8 mouse cellular contexts compared by ENCODE assay signal in the genomic region with DNA sequence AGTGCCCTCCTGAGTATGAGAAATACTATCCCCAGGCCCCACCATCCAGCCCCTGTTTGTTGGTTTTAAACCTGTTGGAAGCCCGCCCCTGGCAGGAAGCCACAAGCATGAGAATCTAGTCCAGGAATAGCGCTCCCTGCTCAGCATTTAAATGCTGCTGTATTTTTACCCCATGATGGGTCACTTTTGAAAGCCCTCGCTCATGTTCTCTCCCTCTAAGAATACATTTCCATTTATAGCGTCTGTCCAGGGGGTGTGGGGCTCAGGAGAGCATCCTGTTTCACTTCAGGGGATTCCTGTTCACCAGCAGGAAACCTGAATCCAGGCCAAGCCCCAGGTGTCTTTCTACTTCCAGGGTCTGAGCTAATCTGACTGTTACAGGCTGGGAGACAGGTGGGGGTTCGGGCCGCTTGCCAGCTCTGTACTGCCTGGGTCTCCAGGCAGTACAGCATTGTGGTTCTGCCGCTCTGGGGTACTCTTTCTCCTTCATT. TPM values are rescaled to one million over a fixed set of nuclear protein-coding genes. Genes with fewer than 3 reads are reported as not detected.
DNase-seq lines count a peak whose midpoint lies in the region; ATAC-seq lines count a peak whose summit lies in the region.

No protein-coding gene starts in this region.

- peaks cover 38% of the 10 kb centered on the region for H3K4me1 ChIP-seq in embryonic facial prominence, embryonic 15.5 days
- peaks cover 59% of the 10 kb centered on the region for H3K4me1 ChIP-seq in heart, embryonic 15.5 days (replicated peaks)

- no peak overlapping the region for H3K9ac ChIP-seq in embryonic facial prominence, embryonic 15.5 days
- H3K9ac ChIP-seq in heart, embryonic 15.5 days, result peak overlapping the region; percentile 47

- peak overlapping the region; percentile 86 for H3K27ac ChIP-seq in embryonic facial prominence, embryonic 15.5 days (replicated peaks)
- peak overlapping the region; percentile 96 for H3K27ac ChIP-seq in heart, embryonic 15.5 days
- peak overlapping the region; percentile 46 for H3K27ac ChIP-seq in macrophage

- peaks cover 5% of the 10 kb centered on the region; the same call in 1 of the 2 replicates for H3K36me3 ChIP-seq in embryonic facial prominence, embryonic 15.5 days
- no peaks in the 10 kb centered on the region for H3K36me3 ChIP-seq in heart, embryonic 15.5 days
- no peaks in the 10 kb centered on the region for H3K36me3 ChIP-seq in macrophage (ENCODE audit: inconsistent target)

- H3K4me2 ChIP-seq in embryonic facial prominence, embryonic 15.5 days (replicated peaks), result peak overlapping the region; percentile 6; the same call in 1 of the 2 replicates
- peak overlapping the region; percentile 50 for H3K4me2 ChIP-seq in heart, embryonic 15.5 days

- DNase-seq in urinary bladder, postnatal 14 days (ENCODE audit: low spot score), result peak; percentile 64
- no peak for DNase-seq in urinary bladder, postnatal 25 days (ENCODE audit: low spot score)
- peak; percentile 80 to 87 for DNase-seq in kidney, postnatal 25 days
- DNase-seq in spleen, adult 18-20 months, result no peak
- DNase-seq in urinary bladder, postnatal 4 days (ENCODE audit: low spot score in 2 of 2), result no peak

- WGBS in embryonic facial prominence, embryonic 15.5 days, result 28% methylated on average over 7 of the region's 7 CpGs
- WGBS in heart, embryonic 15.5 days, result 23% methylated on average over 7 of the region's 7 CpGs
- 80% methylated on average over 7 of the region's 7 CpGs for WGBS in macrophage (ENCODE audit: missing documents)

- H3K79me2 ChIP-seq in macrophage (ENCODE audit: inconsistent target), result peaks cover 35% of the 10 kb centered on the region; the same call in 1 of the 2 replicates

- H3K9me3 ChIP-seq in embryonic facial prominence, embryonic 15.5 days (replicated peaks), result no peaks in the 10 kb centered on the region
- H3K9me3 ChIP-seq in heart, embryonic 15.5 days (replicated peaks), result no peaks in the 10 kb centered on the region

- H3K27me3 ChIP-seq in embryonic facial prominence, embryonic 15.5 days, result no peaks in the 10 kb centered on the region
- H3K27me3 ChIP-seq in heart, embryonic 15.5 days, result no peaks in the 10 kb centered on the region

- ATAC-seq in embryonic facial prominence, embryonic 15.5 days (ENCODE audit: insufficient number of reproducible peaks, low FRiP score, low TSS enrichment, low read depth), result peak; percentile 74
- peak; percentile 76 for ATAC-seq in heart, embryonic 15.5 days (replicated peaks; ENCODE audit: insufficient number of reproducible peaks, insufficient read depth, low FRiP score, low read depth)

- H3K4me3 ChIP-seq in embryonic facial prominence, embryonic 15.5 days (replicated peaks), result no peak overlapping the region
- peak overlapping the region; percentile 2; the same call in 1 of the 2 replicates for H3K4me3 ChIP-seq in heart, embryonic 15.5 days
- H3K4me3 ChIP-seq in macrophage (ENCODE audit: inconsistent target), result no peak overlapping the region

RNA-seq across cellular contexts. Expression of a gene that starts 34.3 kb away (rescaled TPM):
- polyA plus RNA-seq in embryonic facial prominence, embryonic 15.5 days (2015; fragmentation: Nextera tagmentation; extraction: Ambion mirVana), result 28.4 and 33.3 TPM in 2 replicates
- polyA plus RNA-seq in heart, embryonic 15.5 days (2015; fragmentation: Nextera tagmentation; extraction: Ambion mirVana), result 30.8 and 38.1 TPM in 2 replicates
- 1,000 to 10,000 TPM in 8 of 26 experiments, 100 to 1,000 TPM in 14, 10 to 100 TPM in 4; 36.2 to 1,811 (median 533) TPM for total RNA-seq in macrophage (2018; cell fraction: chromatin; rRNA removed)
- 1,000 to 10,000 TPM in 5 of 26 experiments, 100 to 1,000 TPM in 14, 10 to 100 TPM in 7; 20.0 to 1,690 (median 314) TPM for total RNA-seq in macrophage (2018; cell fraction: cytosol; rRNA removed)
- total RNA-seq in macrophage (2018; cell fraction: nucleus; rRNA removed), result 1,000 to 10,000 TPM in 9 of 26 experiments, 100 to 1,000 TPM in 14, 10 to 100 TPM in 3; 28.6 to 2,287 (median 592) TPM
- 10.8 to 29.7 TPM (median 28.3 TPM) in 3 replicates for polyA plus RNA-seq in macrophage (2018)

RNA-seq across cellular contexts. Expression of a gene that starts 34.9 kb away (rescaled TPM):
- polyA plus RNA-seq in embryonic facial prominence, embryonic 15.5 days (2015; fragmentation: Nextera tagmentation; extraction: Ambion mirVana), result 114 and 118 TPM in 2 replicates
- polyA plus RNA-seq in heart, embryonic 15.5 days (2015; fragmentation: Nextera tagmentation; extraction: Ambion mirVana), result 75.0 and 92.0 TPM in 2 replicates
- total RNA-seq in macrophage (2018; cell fraction: chromatin; rRNA removed), result 100 to 1,000 TPM in 3 of 26 experiments, 10 to 100 TPM in 23; 27.2 to 136 (median 52.5) TPM
- total RNA-seq in macrophage (2018; cell fraction: cytosol; rRNA removed), result 10 to 100 TPM; 35.4 to 59.1 (median 45.8) TPM
- 100 to 1,000 TPM in 3 of 26 experiments, 10 to 100 TPM in 23; 29.0 to 133 (median 49.8) TPM for total RNA-seq in macrophage (2018; cell fraction: nucleus; rRNA removed)
- polyA plus RNA-seq in macrophage (2018), result 37.4 to 133 TPM (median 109 TPM) in 3 replicates

Comparison
In these comparisons a context has a peak if more than half of its experiments do, and no peak if none do; other contexts are left out.
1. DNase-seq: peak in urinary bladder, postnatal 14 days (single experiment) and kidney, postnatal 25 days (2 of 2); none in urinary bladder, postnatal 25 days (single experiment), spleen, adult 18-20 months (0 of 2) and urinary bladder, postnatal 4 days (0 of 2).
2. H3K27ac ChIP-seq: peak in every context shown above with its lines; median percentile 96 in heart, embryonic 15.5 days; 86 in embryonic facial prominence, embryonic 15.5 days; 46 in macrophage.